18 mouse cellular contexts compared by ENCODE assay signal in the genomic region with DNA sequence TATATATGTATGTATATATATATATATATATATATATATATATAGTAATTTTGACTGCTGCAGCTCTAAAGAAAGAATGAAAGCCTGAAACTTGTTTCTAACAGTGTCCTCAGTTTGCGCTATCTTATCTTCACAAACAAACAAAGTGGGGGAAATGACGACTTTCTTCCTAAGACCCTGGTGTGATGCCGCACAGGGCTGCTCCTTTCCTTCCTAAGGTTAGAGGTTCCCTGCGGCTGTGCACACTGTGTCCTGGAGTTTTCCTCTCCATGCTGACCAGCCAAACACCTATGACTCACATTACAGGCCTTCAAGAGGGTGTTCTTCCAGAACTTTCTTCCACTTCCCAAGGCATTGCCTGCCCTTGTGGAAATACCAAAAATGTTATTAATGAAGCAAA. TPM values are rescaled to one million over a fixed set of nuclear protein-coding genes. Genes with fewer than 3 reads are reported as not detected.
DNase-seq lines count a peak whose midpoint lies in the region; ATAC-seq and TF ChIP-seq lines count a peak whose summit lies in the region.
"Had no signal": no experiment of that assay in that cellular context is flagged by ENCODE, and none has a peak within 500 bp of the region (broad histone marks: within the 10 kb centered on the region; RNA-seq: fewer than 3 reads in every experiment).

No protein-coding gene starts in this region.

- peaks cover 3% of the 10 kb centered on the region; the same call in 1 of the 2 replicates for H3K36me3 ChIP-seq in heart, adult 2 months (ENCODE audit: control insufficient read depth, insufficient read depth, low read length)
- no peaks in the 10 kb centered on the region for H3K36me3 ChIP-seq in heart, embryonic 11.5 days (ENCODE audit: control insufficient read depth, insufficient read depth, low read length)
- no peaks in the 10 kb centered on the region for H3K36me3 ChIP-seq in liver, embryonic 14.5 days (replicated peaks; ENCODE audit: control insufficient read depth, insufficient read depth, low read depth)
- no peaks in the 10 kb centered on the region for H3K36me3 ChIP-seq in liver, embryonic 12.5 days
- H3K36me3 ChIP-seq in heart, embryonic 12.5 days: no peaks in the 10 kb centered on the region
- H3K36me3 ChIP-seq in liver, postnatal 0 days (replicated peaks; ENCODE audit: insufficient read depth, low read length): no peaks in the 10 kb centered on the region
- H3K36me3 ChIP-seq: embryonic facial prominence, embryonic 10.5 days; hindbrain, embryonic 12.5 days; midbrain, embryonic 13.5 days had no signal

- 45% methylated on average over 4 of the region's 4 CpGs for whole genome bisulfite sequencing in heart, adult 2 months
- 47% methylated on average over 4 of the region's 4 CpGs for WGBS in heart, embryonic 11.5 days (ENCODE audit: insufficient replicate concordance)
- WGBS in liver, embryonic 14.5 days (ENCODE audit: insufficient replicate concordance): 56% methylated on average over 4 of the region's 4 CpGs
- 46% methylated on average over 4 of the region's 4 CpGs for WGBS in liver, embryonic 12.5 days (ENCODE audit: insufficient replicate concordance)
- 37% methylated on average over 4 of the region's 4 CpGs for WGBS in heart, embryonic 12.5 days
- WGBS in liver, postnatal 0 days (ENCODE audit: insufficient replicate concordance): 53% methylated on average over 4 of the region's 4 CpGs

- H3K27me3 ChIP-seq in heart, adult 2 months (ENCODE audit: control insufficient read depth, insufficient read depth, low read length): no peaks in the 10 kb centered on the region
- H3K27me3 ChIP-seq in heart, embryonic 11.5 days (ENCODE audit: control insufficient read depth, insufficient read depth, low read length): no peaks in the 10 kb centered on the region
- H3K27me3 ChIP-seq in liver, embryonic 14.5 days (ENCODE audit: control insufficient read depth, insufficient read depth, low read length): no peaks in the 10 kb centered on the region
- H3K27me3 ChIP-seq in liver, embryonic 12.5 days (replicated peaks): no peaks in the 10 kb centered on the region
- no peaks in the 10 kb centered on the region for H3K27me3 ChIP-seq in heart, embryonic 12.5 days (replicated peaks)
- H3K27me3 ChIP-seq in liver, postnatal 0 days (ENCODE audit: insufficient read depth, low read length): no peaks in the 10 kb centered on the region
- H3K27me3 ChIP-seq: hindbrain, embryonic 12.5 days; midbrain, embryonic 13.5 days; Patski had no signal

- no peaks in the 10 kb centered on the region for H3K79me2 ChIP-seq in heart, adult 2 months (replicated peaks; ENCODE audit: control insufficient read depth, insufficient read depth, low read length)

- TF ChIP-seq CTCF in heart, adult 2 months (IDR thresholded peaks at IDR 0.05): no peak
- TF ChIP-seq CTCF in liver, embryonic 14.5 days (IDR thresholded peaks at IDR 0.05; ENCODE audit: low read depth): no peak
- no peak for TF ChIP-seq CTCF in liver, postnatal 0 days (IDR thresholded peaks at IDR 0.05; ENCODE audit: low read depth)

- H3K9ac ChIP-seq in heart, adult 2 months (ENCODE audit: low read depth, low read length): no peak overlapping the region
- no peak overlapping the region for H3K9ac ChIP-seq in heart, embryonic 11.5 days (ENCODE audit: low read depth, low read length)
- no peak overlapping the region for H3K9ac ChIP-seq in liver, embryonic 14.5 days (replicated peaks)
- H3K9ac ChIP-seq in liver, embryonic 12.5 days: no peak overlapping the region
- H3K9ac ChIP-seq in heart, embryonic 12.5 days: no peak overlapping the region
- H3K9ac ChIP-seq in liver, postnatal 0 days (replicated peaks): no peak overlapping the region
- H3K9ac ChIP-seq: hindbrain, embryonic 12.5 days; lung, embryonic 14.5 days; midbrain, embryonic 13.5 days had no signal

- H3K9me3 ChIP-seq in heart, embryonic 11.5 days (replicated peaks; ENCODE audit: control insufficient read depth, low read length): no peaks in the 10 kb centered on the region
- no peaks in the 10 kb centered on the region for H3K9me3 ChIP-seq in liver, embryonic 14.5 days (ENCODE audit: control insufficient read depth, low read length)
- H3K9me3 ChIP-seq in liver, embryonic 12.5 days (replicated peaks): no peaks in the 10 kb centered on the region
- H3K9me3 ChIP-seq in heart, embryonic 12.5 days (replicated peaks): no peaks in the 10 kb centered on the region
- no peaks in the 10 kb centered on the region for H3K9me3 ChIP-seq in liver, postnatal 0 days (ENCODE audit: low read length)
- H3K9me3 ChIP-seq: embryonic facial prominence, embryonic 10.5 days; hindbrain, embryonic 12.5 days; midbrain, embryonic 13.5 days had no signal

- intact Hi-C loops in heart, adult 2 months (cut with DNase I): no loop called here

- H3K27ac ChIP-seq in heart, adult 2 months: peak overlapping the region; percentile 46
- H3K27ac ChIP-seq in heart, embryonic 11.5 days (ENCODE audit: low read depth, low read length): no peak overlapping the region
- no peak overlapping the region for H3K27ac ChIP-seq in liver, embryonic 14.5 days
- no peak overlapping the region for H3K27ac ChIP-seq in liver, embryonic 12.5 days
- peak overlapping the region; percentile 34; the same call in 1 of the 2 replicates for H3K27ac ChIP-seq in heart, embryonic 12.5 days (ENCODE audit: poor library complexity, severe bottlenecking)
- 0 out of 2 replicates have a peak overlapping the region, but pooled peaks have one; percentile 16 for H3K27ac ChIP-seq in liver, postnatal 0 days (ENCODE audit: low read depth)
- H3K27ac ChIP-seq: embryonic facial prominence, embryonic 10.5 days; hindbrain, embryonic 12.5 days; midbrain, embryonic 13.5 days had no signal

- no peak; the same call in 1 of the 2 replicates for ATAC-seq in heart, embryonic 11.5 days (replicated peaks; ENCODE audit: insufficient number of reproducible peaks, low FRiP score, low TSS enrichment)
- 0 out of 2 replicates have a peak, but pooled peaks have one; percentile 33 for ATAC-seq in liver, embryonic 14.5 days (ENCODE audit: insufficient read depth)
- no peak for ATAC-seq in liver, embryonic 12.5 days
- ATAC-seq in heart, embryonic 12.5 days (ENCODE audit: insufficient number of reproducible peaks, low FRiP score): peak; percentile 73; the same call in 1 of the 2 replicates
- peak; percentile 74 for ATAC-seq in liver, postnatal 0 days
- no peak for ATAC-seq in monocyte, adult 5-6 weeks (replicated peaks; ENCODE audit: insufficient number of reproducible peaks, low FRiP score, low TSS enrichment, poor library complexity, severe bottlenecking)
- ATAC-seq: activated CD4-positive, CD25-positive, alpha-beta regulatory T cell, adult 4 months; forebrain, embryonic 14.5 days; midbrain, embryonic 13.5 days; Patski had no signal

- peak; percentile 24; the same call in 1 of the 2 replicates for TF ChIP-seq POLR2A in heart, adult 2 months (IDR thresholded peaks at IDR 0.05; ENCODE audit: insufficient read depth, low read depth, low read length)

- TF ChIP-seq EP300 in heart, adult 2 months (IDR thresholded peaks at IDR 0.05; ENCODE audit: insufficient read depth, low read depth, low read length): peak; percentile 85
- no peak for TF ChIP-seq EP300 in liver, embryonic 14.5 days (IDR thresholded peaks at IDR 0.05; ENCODE audit: low read depth)
- peak; percentile 76 for TF ChIP-seq EP300 in liver, postnatal 0 days (IDR thresholded peaks at IDR 0.05; ENCODE audit: low read depth)

- H3K4me2 ChIP-seq in heart, embryonic 11.5 days: no peak overlapping the region
- no peak overlapping the region for H3K4me2 ChIP-seq in liver, embryonic 14.5 days (ENCODE audit: low read depth)
- no peak overlapping the region for H3K4me2 ChIP-seq in liver, embryonic 12.5 days
- H3K4me2 ChIP-seq in heart, embryonic 12.5 days: no peak overlapping the region
- H3K4me2 ChIP-seq in liver, postnatal 0 days (ENCODE audit: low read depth, low read length): no peak overlapping the region
- H3K4me2 ChIP-seq: hindbrain, embryonic 12.5 days; lung, embryonic 14.5 days; midbrain, embryonic 13.5 days had no signal

- H3K4me1 ChIP-seq in heart, adult 2 months (ENCODE audit: control insufficient read depth, insufficient read depth, low read length): peaks cover 15% of the 10 kb centered on the region
- no peaks in the 10 kb centered on the region; the same call in 1 of the 2 replicates for H3K4me1 ChIP-seq in heart, embryonic 11.5 days (ENCODE audit: control insufficient read depth, insufficient read depth, low read length)
- peaks cover 0 to 2% of the 10 kb centered on the region in 2 experiments; a peak in 1 of 4 replicates for H3K4me1 ChIP-seq in liver, embryonic 14.5 days (replicated peaks; ENCODE audit: control insufficient read depth in 2 of 2, insufficient read depth in 2 of 2, low read length in 1 of 2)
- no peaks in the 10 kb centered on the region; the same call in 1 of the 2 replicates for H3K4me1 ChIP-seq in liver, embryonic 12.5 days
- peaks cover 5% of the 10 kb centered on the region; the same call in 1 of the 2 replicates for H3K4me1 ChIP-seq in heart, embryonic 12.5 days (replicated peaks)
- H3K4me1 ChIP-seq in liver, postnatal 0 days (ENCODE audit: insufficient read depth): no peaks in the 10 kb centered on the region

- peak in 1 of 2 experiments; percentile 34 for DNase-seq in heart, adult 2 months
- no peak for DNase-seq in liver, embryonic 14.5 days (ENCODE audit: low read depth in 3 of 3, low spot score in 3 of 3)
- no peak for DNase-seq in liver, postnatal 0 days
- DNase-seq: cerebellum, adult 2 months; gastrocnemius, postnatal 36 days; layer of hippocampus, adult 9-11 months; lung, embryonic 14.5 days; thymus, adult 18-20 months had no signal

- no peak overlapping the region for H3K4me3 ChIP-seq in heart, adult 2 months
- H3K4me3 ChIP-seq in heart, embryonic 11.5 days (ENCODE audit: low read depth, low read length): no peak overlapping the region
- H3K4me3 ChIP-seq in liver, embryonic 14.5 days (ENCODE audit: insufficient read depth in 1 of 2, low read depth in 2 of 2, low read length in 2 of 2): no peak overlapping the region
- no peak overlapping the region for H3K4me3 ChIP-seq in liver, embryonic 12.5 days
- H3K4me3 ChIP-seq in heart, embryonic 12.5 days: no peak overlapping the region
- no peak overlapping the region for H3K4me3 ChIP-seq in liver, postnatal 0 days (ENCODE audit: low read depth, low read length)
- H3K4me3 ChIP-seq: embryonic facial prominence, embryonic 10.5 days; hindbrain, embryonic 12.5 days; midbrain, embryonic 13.5 days had no signal

RNA-seq across cellular contexts. Expression of gene Sash1, which starts 31.5 kb away (rescaled TPM):
- 10 to 100 TPM; 22.1 to 32.8 TPM for total RNA-seq in heart, adult 2 months (2021)
- 10.0 and 15.9 TPM in 2 replicates for polyA plus RNA-seq in heart, adult 2 months (2012; rRNA removed)
- 2.2 and 3.6 TPM in 2 replicates for polyA plus RNA-seq in heart, embryonic 11.5 days (2014; fragmentation: Nextera tagmentation; extraction: Ambion mirVana)
- polyA plus RNA-seq in liver, embryonic 14.5 days (2012; rRNA removed): 1.0 and 1.4 TPM in 2 replicates
- 0.32 and 0.77 TPM in 2 replicates for polyA plus RNA-seq in liver, embryonic 14.5 days (2014; fragmentation: Nextera tagmentation; extraction: Ambion mirVana)
- polyA plus RNA-seq in liver, embryonic 12.5 days (2016; fragmentation: Nextera tagmentation; extraction: Ambion mirVana): 1.1 and 1.2 TPM in 2 replicates
- 2.2 and 2.9 TPM in 2 replicates for polyA plus RNA-seq in heart, embryonic 12.5 days (2016; fragmentation: Nextera tagmentation; extraction: Ambion mirVana)
- 1.9 and 2.2 TPM in 2 replicates for polyA plus RNA-seq in liver, postnatal 0 days (2015; fragmentation: Nextera tagmentation; extraction: Ambion mirVana)
- 3.2 to 4.5 TPM (median 4.5 TPM) in 3 replicates for total RNA-seq in monocyte, adult 5-6 weeks (2017)

Comparison
In these comparisons a context has a peak if more than half of its experiments do, and no peak if none do; other contexts are left out.
1. H3K27ac ChIP-seq: peak in heart, adult 2 months (single experiment), heart, embryonic 12.5 days (single experiment) and liver, postnatal 0 days (single experiment); none in heart, embryonic 11.5 days (single experiment), liver, embryonic 14.5 days (single experiment) and liver, embryonic 12.5 days (single experiment).
2. ATAC-seq: peak in liver, embryonic 14.5 days (single experiment), heart, embryonic 12.5 days (single experiment) and liver, postnatal 0 days (single experiment); none in heart, embryonic 11.5 days (single experiment), liver, embryonic 12.5 days (single experiment) and monocyte, adult 5-6 weeks (single experiment).